Mouse (Mus musculus) myocyte (in vitro differentiated cells): ENCODE results near the gene Wwox.

Source experiments
- MAX ChIP-seq: IDR thresholded peaks from one replicate; pipeline ENCODE4 v1.6.1; 2011; ENCODE audit warnings: low read depth, mild to moderate bottlenecking, control low read depth
- MYOD1 ChIP-seq, 3 experiments: IDR thresholded peaks; one replicate each; pipeline ENCODE4 v1.6.1; 2011; ENCODE audit warnings: control low read depth in 2 of 3, low read depth in 2 of 3, mild to moderate bottlenecking in 2 of 3, moderate library complexity in 1 of 3; ENCODE audit not compliant: insufficient read length in 2 of 3, control insufficient read depth in 1 of 3
- MYOG ChIP-seq, 3 experiments: IDR thresholded peaks; one replicate each; pipeline ENCODE4 v1.6.1; 2011; ENCODE audit warnings: control low read depth in 2 of 3, low read depth in 2 of 3, mild to moderate bottlenecking in 2 of 3; ENCODE audit not compliant: insufficient read length in 2 of 3, control insufficient read depth in 1 of 3, insufficient read depth in 1 of 3
- POLR2A ChIP-seq: IDR thresholded peaks from one replicate; pipeline ENCODE4 v1.6.1; 2011; ENCODE audit warnings: low read depth, mild to moderate bottlenecking, control low read depth, moderate library complexity; ENCODE audit not compliant: insufficient read length
- POLR2AphosphoS2 ChIP-seq: IDR thresholded peaks from one replicate; pipeline ENCODE4 v1.6.1; 2011; ENCODE audit warnings: low read depth, control low read depth; ENCODE audit not compliant: insufficient read length
- REST ChIP-seq: IDR thresholded peaks from one replicate; pipeline ENCODE4 v1.6.1; 2011; ENCODE audit warnings: mild to moderate bottlenecking, control low read depth, moderate library complexity; ENCODE audit not compliant: insufficient read depth, insufficient read length

- TF ChIP-seq MYOD1 (IDR thresholded peaks at IDR 0.05; ENCODE audit: control insufficient read depth in 1 of 3, insufficient read length in 2 of 3, low read depth in 2 of 3) (no peak), POLR2A (no peak), MYOG (IDR thresholded peaks at IDR 0.05; ENCODE audit: control insufficient read depth in 1 of 3, insufficient read depth in 1 of 3, insufficient read length in 2 of 3, low read depth in 2 of 3) (no peak), POLR2AphosphoS2 (no peak), REST (no peak), MAX (no peak)
Observed at GRCm38 (mm10) chr8:114455953-114456352, 16.5 kb downstream of the Wwox start.
